ENCODE assay signal across 8 mouse cellular contexts in genomic region chr1:172205741-172206087, GRCm38 (mm10). TPM values are rescaled to one million over a fixed set of nuclear protein-coding genes. Genes with fewer than 3 reads are reported as not detected.
A peak's percentile ranks its signal among the peaks of the same experiment; 100 is the strongest.
DNase-seq lines count a peak whose midpoint lies in the region; ATAC-seq and TF ChIP-seq lines count a peak whose summit lies in the region.
"Had no signal": no experiment of that assay in that cellular context is flagged by ENCODE, and none has a peak within 500 bp of the region (broad histone marks: within the 10 kb centered on the region; RNA-seq: fewer than 3 reads in every experiment).

No protein-coding gene starts in this region.

- H3K4me3 ChIP-seq in myocyte, result peak overlapping the region; percentile 68

- no peaks in the 10 kb centered on the region for H3K27me3 ChIP-seq in myocyte (ENCODE audit: control insufficient read depth, insufficient read depth, insufficient read length)

- peak; percentile 82 for ATAC-seq in inflammation-experienced regulatory T-cells, adult 6 months
- ATAC-seq in erythroblast, adult 5-6 weeks (replicated peaks; ENCODE audit: low FRiP score, poor library complexity, severe bottlenecking), result no peak

- peak overlapping the region; percentile 88 for H3K4me2 ChIP-seq in myocyte (ENCODE audit: low read depth)

- H3K36me3 ChIP-seq in myocyte (ENCODE audit: control insufficient read depth, insufficient read depth), result no peaks in the 10 kb centered on the region

- peak; percentile 39 for DNase-seq in right cerebral cortex, postnatal 25 days
- DNase-seq in right cerebral cortex, postnatal 10 days (ENCODE audit: low spot score in 2 of 2), result no peak
- DNase-seq in cerebellum, postnatal 25 days, result peak; percentile 50 to 51
- no peak for DNase-seq in left cerebral cortex, adult 11 months (ENCODE audit: low spot score)

- H3K79me2 ChIP-seq in myocyte (ENCODE audit: control insufficient read depth, insufficient read depth), result peaks cover 12% of the 10 kb centered on the region

- TF ChIP-seq POLR2A in myocyte (IDR thresholded peaks at IDR 0.05; ENCODE audit: insufficient read length, low read depth), result no peak

- peak overlapping the region; percentile 38 for H3ac ChIP-seq in myocyte (ENCODE audit: control insufficient read depth, insufficient read length)

TF ChIP-seq in myocyte, 11 proteins besides CTCF, POLR2A, EP300 and RAD21:
- TF ChIP-seq CEBPB (IDR thresholded peaks at IDR 0.05; ENCODE audit: insufficient read depth, poor library complexity, severe bottlenecking) (no peak), USF1 (IDR thresholded peaks at IDR 0.05; ENCODE audit: low read depth) (no peak), POLR2AphosphoS2 (IDR thresholded peaks at IDR 0.05; ENCODE audit: insufficient read length, low read depth) (peak; percentile 60)

RNA-seq across cellular contexts. Expression of gene Pea15a, which starts 0.9 kb away (rescaled TPM):
- 10 to 100 TPM; 46.0 to 50.6 (median 47.6) TPM for polyA plus RNA-seq in inflammation-experienced regulatory T-cells, adult 6 months (2017; shearing (Covaris generic))
- 120 TPM for polyA plus RNA-seq in myocyte (2012; fragmentation: generic; extraction: Trizol)
- 2.5 and 3.1 TPM in 2 replicates for total RNA-seq in erythroblast, adult 5-6 weeks (2015; ENCODE audit: low replicate concordance)
- 2.6 and 5.4 TPM in 2 replicates for total RNA-seq in erythroblast, adult 5-6 weeks (2017; ENCODE audit: low replicate concordance)

RNA-seq across cellular contexts. Expression of gene Casq1, which starts 14.0 kb away (rescaled TPM):
- polyA plus RNA-seq in inflammation-experienced regulatory T-cells, adult 6 months (2017; shearing (Covaris generic)), result not detected
- 73.1 TPM for polyA plus RNA-seq in myocyte (2012; fragmentation: generic; extraction: Trizol)
- not detected in 2 replicates for total RNA-seq in erythroblast, adult 5-6 weeks (2015; ENCODE audit: low replicate concordance)
- total RNA-seq in erythroblast, adult 5-6 weeks (2017; ENCODE audit: low replicate concordance), result not detected in 2 replicates

RNA-seq across cellular contexts. Expression of gene Atp1a4, which starts 52.5 kb away (rescaled TPM):
- not detected for polyA plus RNA-seq in inflammation-experienced regulatory T-cells, adult 6 months (2017; shearing (Covaris generic))
- polyA plus RNA-seq in myocyte (2012; fragmentation: generic; extraction: Trizol), result 0.06 TPM
- not detected in 2 replicates for total RNA-seq in erythroblast, adult 5-6 weeks (2015; ENCODE audit: low replicate concordance)
- total RNA-seq in erythroblast, adult 5-6 weeks (2017; ENCODE audit: low replicate concordance), result not detected in 2 replicates
- total RNA-seq: heart, postnatal 10 days had no signal

RNA-seq across cellular contexts. Expression of gene Igsf8, which starts 55.7 kb away (rescaled TPM):
- polyA plus RNA-seq in inflammation-experienced regulatory T-cells, adult 6 months (2017; shearing (Covaris generic)), result 1 to 10 TPM; 3.8 to 5.4 (median 5.2) TPM
- polyA plus RNA-seq in myocyte (2012; fragmentation: generic; extraction: Trizol), result 79.7 TPM
- 1.3 and 6.7 TPM in 2 replicates for total RNA-seq in erythroblast, adult 5-6 weeks (2015; ENCODE audit: low replicate concordance)
- total RNA-seq in erythroblast, adult 5-6 weeks (2017; ENCODE audit: low replicate concordance), result 2.0 and 3.1 TPM in 2 replicates

RNA-seq across cellular contexts. Expression of gene Dcaf8, which starts 57.8 kb away (rescaled TPM):
- polyA plus RNA-seq in inflammation-experienced regulatory T-cells, adult 6 months (2017; shearing (Covaris generic)), result 10 to 100 TPM; 46.7 to 99.2 (median 78.4) TPM
- polyA plus RNA-seq in myocyte (2012; fragmentation: generic; extraction: Trizol), result 80.0 TPM
- 226 and 232 TPM in 2 replicates for total RNA-seq in erythroblast, adult 5-6 weeks (2015; ENCODE audit: low replicate concordance)
- 600 and 738 TPM in 2 replicates for total RNA-seq in erythroblast, adult 5-6 weeks (2017; ENCODE audit: low replicate concordance)

Comparison
In these comparisons a context has a peak if more than half of its experiments do, and no peak if none do; other contexts are left out.
1. DNase-seq: peak in right cerebral cortex, postnatal 25 days (single experiment) and cerebellum, postnatal 25 days (2 of 2); none in right cerebral cortex, postnatal 10 days (0 of 2) and left cerebral cortex, adult 11 months (single experiment).
2. RNA of gene Casq1, which starts 14.0 kb away (polyA plus RNA-seq): 73.1 TPM in myocyte (single experiment); not detected in inflammation-experienced regulatory T-cells, adult 6 months; every median in the first group is over 10 times any median in the second.